Mouse (Mus musculus) small intestine, adult 2 months (tissue): ENCODE measurements around the gene Eef2. TPM values are rescaled to one million over a fixed set of nuclear protein-coding genes. Genes with fewer than 3 reads are reported as not detected.
A peak's percentile ranks its signal among the peaks of the same experiment; 100 is the strongest.

Experiments used
- H3K27ac ChIP-seq: fragments of 200-500 bp; 2 replicates; pipeline ENCODE4 v1.5.1; 2012; ENCODE audit warnings: low read depth, low read length, control low read depth, inconsistent platforms; ENCODE audit not compliant: insufficient read depth
- H3K27me3 ChIP-seq: fragments of 200-500 bp; 2 replicates; pipeline ENCODE4 v1.6.1; 2012; ENCODE audit warnings: mild to moderate bottlenecking, moderate library complexity, low read length, inconsistent platforms; ENCODE audit not compliant: control insufficient read depth, insufficient read depth
- H3K36me3 ChIP-seq: fragments of 200-500 bp; 2 replicates; pipeline ENCODE4 v1.6.1; 2012; ENCODE audit warnings: mild to moderate bottlenecking, low read length, control low read depth, inconsistent platforms; ENCODE audit not compliant: control insufficient read depth, insufficient read depth
- H3K4me1 ChIP-seq: fragments of 200-500 bp; 2 replicates; pipeline ENCODE4 v1.6.1; 2012; ENCODE audit warnings: low read length, inconsistent platforms, mixed read lengths; ENCODE audit not compliant: control insufficient read depth, insufficient read depth, insufficient read length
- H3K4me3 ChIP-seq: fragments of 200-500 bp; 2 replicates; pipeline ENCODE4 v1.5.1; 2012; ENCODE audit warnings: low read depth, mild to moderate bottlenecking, control low read depth, inconsistent platforms, low read length, moderate library complexity
- CTCF ChIP-seq: fragments of 200-500 bp; IDR thresholded peaks from 2 replicates; pipeline ENCODE4 v1.5.1; 2012; ENCODE audit warnings: low read depth, mild to moderate bottlenecking, control low read depth, inconsistent platforms, low read length, moderate library complexity, mixed read lengths; ENCODE audit not compliant: insufficient replicate concordance, insufficient read length; ENCODE audit errors: extremely low read depth
- POLR2A ChIP-seq: fragments of 200-500 bp; IDR thresholded peaks from 2 replicates; pipeline ENCODE4 v1.6.1; 2012; ENCODE audit warnings: low read depth, mild to moderate bottlenecking, control low read depth, inconsistent platforms, low read length, moderate library complexity
- WGBS: fragments of 180-500 bp; shearing (Covaris S2); methylation state at CpG from one replicate; pipeline ENCODE4 v1.1.7; 2018; 5-methylcytosine and 5-hydroxymethylcytosine counted together
- polyA plus RNA-seq: library from polyadenylated mRNA; depleted of rRNA; stranded (reverse); fragments of >200 nt; gene quantifications from 2 replicates; pipeline ENCODE4 v1.2.3, GENCODE M21; 2012

Gene Eef2
- polyA plus RNA-seq, 1 experiment = 1,606 TPM

DNA sequence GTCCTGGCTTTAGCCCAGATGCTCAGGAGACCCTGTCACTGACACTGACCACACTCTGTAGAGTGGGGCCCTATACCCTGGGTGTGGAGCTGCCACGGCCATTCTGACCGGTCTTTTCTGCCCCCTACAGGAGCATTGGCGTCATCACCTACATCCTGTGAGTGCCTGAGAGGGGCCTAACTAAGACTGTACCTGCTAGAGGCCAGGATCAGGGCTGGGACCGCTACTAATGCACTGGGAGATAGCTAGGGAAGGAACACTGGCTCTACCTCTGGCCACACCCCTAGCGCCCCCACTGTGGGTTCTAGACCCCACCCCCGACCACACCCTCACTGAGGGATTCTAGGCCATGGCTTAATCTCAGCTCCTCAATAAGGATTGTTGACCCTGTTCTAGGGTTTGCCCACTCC lies 14.5 kb downstream of the Eef2 start:
- WGBS = 59% methylated on average over 6 of the region's 6 CpGs
- Histone ChIP-seq H3K27ac (no peak overlapping the region), H3K4me3 (no peak overlapping the region), H3K27me3 (0 out of 2 replicates have a peak, but pooled peaks cover 4% of the 10 kb centered on the region), H3K4me1 (peaks cover 23% of the 10 kb centered on the region), H3K36me3 (peaks cover 15% of the 10 kb centered on the region; the same call in 1 of the 2 replicates)
- TF ChIP-seq POLR2A = no peak
- TF ChIP-seq CTCF = peak; percentile 31; the same call in 1 of the 2 replicates

GRCm38 (mm10) chr10:81191342-81191982 lies 15.0 kb downstream of the Eef2 start:
- peaks cover 15% of the 10 kb centered on the region; the same call in 1 of the 2 replicates for H3K36me3 ChIP-seq
- WGBS = 80% methylated on average over 18 of the region's 18 CpGs
- no peak for TF ChIP-seq POLR2A
- TF ChIP-seq CTCF = no peak
- no peak overlapping the region for H3K4me3 ChIP-seq
- peaks cover 23% of the 10 kb centered on the region for H3K4me1 ChIP-seq
- H3K27me3 ChIP-seq = 0 out of 2 replicates have a peak, but pooled peaks cover 4% of the 10 kb centered on the region
- no peak overlapping the region for H3K27ac ChIP-seq

DNA sequence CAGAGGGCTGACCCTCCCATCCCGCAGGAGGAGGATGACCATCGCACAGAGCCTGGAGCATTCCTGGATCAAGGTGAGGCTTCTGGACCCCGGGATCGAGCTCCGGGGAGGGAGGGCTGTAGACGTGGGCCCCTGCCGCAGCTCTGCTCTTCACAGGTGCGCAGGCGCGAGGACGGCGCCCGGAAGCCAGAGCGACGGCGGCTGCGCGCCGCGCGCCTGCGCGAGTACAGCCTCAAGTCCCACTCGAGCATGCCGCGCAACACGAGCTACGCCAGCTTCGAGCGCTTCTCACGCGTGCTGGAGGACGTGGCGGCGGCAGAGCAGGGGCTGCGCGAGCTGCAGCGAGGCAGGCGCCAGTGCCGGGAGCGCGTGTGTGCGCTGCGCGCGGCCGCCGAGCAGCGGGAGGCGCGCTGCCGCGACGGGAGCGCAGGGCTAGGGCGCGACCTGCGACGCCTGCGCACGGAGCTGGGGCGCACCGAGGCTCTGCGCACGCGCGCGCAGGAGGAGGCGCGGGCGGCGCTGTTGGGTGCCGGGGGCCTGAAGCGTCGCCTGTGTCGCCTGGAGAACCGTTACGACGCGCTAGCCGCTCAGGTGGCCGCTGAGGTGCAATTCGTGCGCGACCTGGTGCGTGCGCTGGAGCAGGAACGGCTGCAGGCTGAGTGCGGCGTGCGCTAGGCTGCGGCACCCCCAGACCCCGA lies 16.0 kb downstream of the Eef2 start:
- H3K4me3 ChIP-seq = peak overlapping the region; percentile 71
- WGBS = 1% methylated on average over 92 of the region's 93 CpGs
- peaks cover 23% of the 10 kb centered on the region for H3K4me1 ChIP-seq
- H3K36me3 ChIP-seq = peaks cover 11% of the 10 kb centered on the region; the same call in 1 of the 2 replicates
- H3K27ac ChIP-seq = peak overlapping the region; percentile 79
- TF ChIP-seq POLR2A (no peak), CTCF (no peak)
- 0 out of 2 replicates have a peak, but pooled peaks cover 4% of the 10 kb centered on the region for H3K27me3 ChIP-seq

- Histone ChIP-seq H3K4me1 (peaks cover 23% of the 10 kb centered on the region), H3K36me3 (peaks cover 9% of the 10 kb centered on the region; the same call in 1 of the 2 replicates), H3K4me3 (peak overlapping the region; percentile 71), H3K27ac (peak overlapping the region; percentile 61), H3K27me3 (0 out of 2 replicates have a peak, but pooled peaks cover 4% of the 10 kb centered on the region)
- TF ChIP-seq CTCF (no peak), POLR2A (no peak)
- WGBS = 2% methylated on average over 19 of the region's 19 CpGs
Observed at GRCm38 (mm10) chr10:81192968-81193501, 16.6 kb downstream of the Eef2 start.

DNA sequence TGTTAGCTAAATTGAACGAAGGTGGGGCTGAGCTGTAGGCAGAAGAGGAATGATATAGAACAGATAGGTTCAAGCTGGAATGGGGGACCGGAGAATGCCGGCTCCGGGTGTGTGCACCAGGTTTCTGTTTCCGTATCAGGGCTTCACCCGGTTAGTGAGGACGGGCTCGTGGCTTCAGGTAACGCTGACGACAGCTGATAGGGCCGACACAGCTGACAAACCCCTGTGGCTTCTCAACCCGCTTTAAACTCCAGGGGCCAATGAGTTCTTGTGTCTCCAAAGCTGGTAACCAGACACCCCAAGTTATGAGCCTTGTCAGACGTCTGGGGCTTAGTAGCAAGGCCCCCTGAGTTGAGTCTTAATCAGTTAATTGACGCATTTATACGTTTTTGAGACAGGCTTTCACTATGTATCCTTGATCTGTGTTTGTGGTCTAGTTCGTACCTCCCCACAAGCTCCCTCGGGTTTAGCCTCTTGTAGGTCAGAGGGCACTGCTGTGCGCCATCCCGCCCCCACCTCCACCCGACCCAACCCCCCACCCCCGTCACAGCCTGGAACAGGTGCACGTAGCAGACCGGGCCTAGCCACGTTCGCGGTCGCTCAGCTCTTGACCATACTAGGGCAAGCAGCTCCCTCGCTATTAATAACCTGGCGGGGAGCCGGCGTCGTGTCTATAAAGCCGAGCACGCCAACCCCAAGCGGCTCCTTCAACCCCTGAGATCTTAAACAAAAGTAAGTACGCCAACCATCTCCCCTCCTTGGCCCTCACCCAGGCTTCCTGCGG lies 17.8 kb downstream of the Eef2 start:
- Histone ChIP-seq H3K27me3 (0 out of 2 replicates have a peak, but pooled peaks cover 4% of the 10 kb centered on the region), H3K4me3 (peak overlapping the region; percentile 36), H3K27ac (peak overlapping the region; percentile 83), H3K4me1 (peaks cover 23% of the 10 kb centered on the region), H3K36me3 (peaks cover 9% of the 10 kb centered on the region; the same call in 1 of the 2 replicates)
- WGBS = 6% methylated on average over 37 of the region's 37 CpGs
- TF ChIP-seq CTCF (no peak), POLR2A (peak; percentile 46; the same call in 1 of the 2 replicates)

- Histone ChIP-seq H3K4me3 (peak overlapping the region; percentile 36), H3K27me3 (0 out of 2 replicates have a peak, but pooled peaks cover 4% of the 10 kb centered on the region), H3K27ac (peak overlapping the region; percentile 83), H3K36me3 (peaks cover 6% of the 10 kb centered on the region; the same call in 1 of the 2 replicates), H3K4me1 (peaks cover 23% of the 10 kb centered on the region)
- 69% methylated on average over 4 of the region's 4 CpGs for WGBS
- TF ChIP-seq POLR2A = no peak
- no peak for TF ChIP-seq CTCF
Observed at GRCm38 (mm10) chr10:81195300-81195699, 18.9 kb downstream of the Eef2 start.
